Mouse (Mus musculus) MEL (cell line): ENCODE results near the gene Trim26. TPM values are rescaled to one million over a fixed set of nuclear protein-coding genes. Genes with fewer than 3 reads are reported as not detected.
"Not testable (repeated sequence)": the region's sequence is repeated elsewhere in the genome, so short reads cannot be mapped to it uniquely, and the experiment has no call there.

Source experiments
- DNase-seq: peaks from one replicate; pipeline ENCODE4 v3.0.0; 2011; ENCODE audit warnings: low read depth, low spot score
- H3K27ac ChIP-seq: 2 replicates; pipeline ENCODE4 v1.5.1; 2012; ENCODE audit warnings: low read depth, mild to moderate bottlenecking, control low read depth, low read length, moderate library complexity; ENCODE audit not compliant: control insufficient read depth
- H3K27me3 ChIP-seq, 2 experiments: fragments of 150-350 bp in 1 of 2; sonication (generic) in 1 of 2; 2 replicates each; pipeline ENCODE4 v1.6.1; 2012; ENCODE audit warnings: low read length in 2 of 2, mild to moderate bottlenecking in 2 of 2, improper control_type of control experiment in 1 of 2, moderate library complexity in 1 of 2; ENCODE audit not compliant: insufficient read depth in 2 of 2, control insufficient read depth in 1 of 2
- H3K36me3 ChIP-seq, 2 experiments: 2 replicates each; pipeline ENCODE4 v1.6.1; 2012 to 2014; ENCODE audit warnings: low read length in 2 of 2, improper control_type of control experiment in 1 of 2, inconsistent platforms in 1 of 2, mild to moderate bottlenecking in 1 of 2; ENCODE audit not compliant: insufficient read depth in 2 of 2, control insufficient read depth in 1 of 2
- H3K4me1 ChIP-seq, 2 experiments: fragments of 150-350 bp in 1 of 2; sonication (generic) in 1 of 2; 2 replicates each; pipeline ENCODE4 v1.6.1; 2012; ENCODE audit warnings: low read length in 2 of 2, improper control_type of control experiment in 1 of 2, mild to moderate bottlenecking in 1 of 2; ENCODE audit not compliant: insufficient read depth in 2 of 2, control insufficient read depth in 1 of 2
- H3K4me3 ChIP-seq, 2 experiments: fragments of 150-350 bp in 1 of 2; sonication (generic) in 1 of 2; 2 replicates each; pipeline ENCODE4 v1.5.1; 2012; ENCODE audit warnings: low read depth in 2 of 2, low read length in 2 of 2, mild to moderate bottlenecking in 2 of 2, moderate library complexity in 2 of 2, control low read depth in 1 of 2, improper control_type of control experiment in 1 of 2; ENCODE audit not compliant: control insufficient read depth in 1 of 2, insufficient read depth in 1 of 2
- H3K79me2 ChIP-seq: 2 replicates; pipeline ENCODE4 v1.6.1; 2012; ENCODE audit warnings: mild to moderate bottlenecking, low read length, moderate library complexity; ENCODE audit not compliant: control insufficient read depth, poor library complexity, insufficient read depth
- H3K9ac ChIP-seq: 2 replicates; pipeline ENCODE4 v1.6.1; 2012; ENCODE audit warnings: low read depth, mild to moderate bottlenecking, control low read depth, low read length, moderate library complexity; ENCODE audit not compliant: control insufficient read depth, poor library complexity, severe bottlenecking
- H3K9me3 ChIP-seq: fragments of 150-350 bp; sonication (generic); replicated peaks from 2 replicates; pipeline ENCODE4 v1.6.1; 2012; ENCODE audit warnings: mild to moderate bottlenecking, low read length, improper control_type of control experiment, moderate library complexity; ENCODE audit not compliant: insufficient read depth
- CHD2 ChIP-seq: IDR thresholded peaks from 2 replicates; pipeline ENCODE4 v1.6.1; 2011; ENCODE audit warnings: low read length, improper control_type of control experiment
- CTCF ChIP-seq, 3 experiments: IDR thresholded peaks in 2 of 3; conservative IDR thresholded peaks in 1 of 3; 2 replicates each; pipeline ENCODE4 v1.5.1; 2011 to 2012; ENCODE audit warnings: low read length in 3 of 3, low read depth in 2 of 3, mild to moderate bottlenecking in 2 of 3, improper control_type of control experiment in 1 of 3, inconsistent platforms in 1 of 3, mixed read lengths in 1 of 3, moderate library complexity in 1 of 3; ENCODE audit not compliant: control insufficient read depth in 1 of 3, insufficient read depth in 1 of 3, poor library complexity in 1 of 3, severe bottlenecking in 1 of 3
- ELF1 ChIP-seq: IDR thresholded peaks from 2 replicates; pipeline ENCODE4 v1.6.1; 2014; ENCODE audit warnings: low read depth, mild to moderate bottlenecking, inconsistent platforms, low read length, improper control_type of control experiment, moderate library complexity
- ETS1 ChIP-seq: IDR thresholded peaks from 2 replicates; pipeline ENCODE4 v1.6.1; 2012; ENCODE audit warnings: low read depth, mild to moderate bottlenecking, inconsistent platforms, low read length, improper control_type of control experiment, moderate library complexity
- GABPA ChIP-seq: IDR thresholded peaks from 2 replicates; pipeline ENCODE4 v1.6.1; 2012; ENCODE audit warnings: low read depth, mild to moderate bottlenecking, inconsistent platforms, low read length, improper control_type of control experiment, moderate library complexity
- GATA1 ChIP-seq: IDR thresholded peaks from 2 replicates; pipeline ENCODE4 v1.6.1; 2011; ENCODE audit warnings: low read depth, low read length, improper control_type of control experiment
- MAFK ChIP-seq: IDR thresholded peaks from 2 replicates; pipeline ENCODE4 v1.6.1; 2011; ENCODE audit warnings: low read depth, mild to moderate bottlenecking, low read length, improper control_type of control experiment, borderline replicate concordance
- MAZ ChIP-seq: IDR thresholded peaks from 2 replicates; pipeline ENCODE4 v1.6.1; 2012; ENCODE audit warnings: low read depth, mild to moderate bottlenecking, inconsistent platforms, low read length, improper control_type of control experiment
- MYC ChIP-seq: IDR thresholded peaks from 2 replicates; pipeline ENCODE4 v1.6.1; 2011; ENCODE audit warnings: low read depth, mild to moderate bottlenecking, low read length, improper control_type of control experiment, moderate library complexity
- NELFE ChIP-seq: IDR thresholded peaks from 2 replicates; pipeline ENCODE4 v1.6.1; 2011; ENCODE audit warnings: low read depth, low read length, improper control_type of control experiment
- NRF1 ChIP-seq: IDR thresholded peaks from 2 replicates; pipeline ENCODE4 v1.6.1; 2014; ENCODE audit warnings: low read depth, mild to moderate bottlenecking, inconsistent platforms, low read length, improper control_type of control experiment, moderate library complexity; ENCODE audit not compliant: poor library complexity, insufficient read depth, severe bottlenecking
- POLR2A ChIP-seq, 2 experiments: IDR thresholded peaks; 2 replicates each; pipeline ENCODE4 v1.6.1; 2011 to 2012; ENCODE audit warnings: low read length in 2 of 2, mild to moderate bottlenecking in 2 of 2, control low read depth in 1 of 2, improper control_type of control experiment in 1 of 2, low read depth in 1 of 2, moderate library complexity in 1 of 2; ENCODE audit not compliant: control insufficient read depth in 1 of 2, insufficient read depth in 1 of 2, poor library complexity in 1 of 2
- POLR2AphosphoS5 ChIP-seq: IDR thresholded peaks from 2 replicates; pipeline ENCODE4 v1.6.1; 2012; ENCODE audit warnings: low read depth, borderline replicate concordance, mild to moderate bottlenecking, inconsistent platforms, low read length, moderate library complexity, mixed read lengths
- RAD21 ChIP-seq: IDR thresholded peaks from 2 replicates; pipeline ENCODE4 v1.6.1; 2011; ENCODE audit warnings: mild to moderate bottlenecking, low read depth, low read length, improper control_type of control experiment
- SMC3 ChIP-seq: IDR thresholded peaks from 2 replicates; pipeline ENCODE4 v1.6.1; 2011; ENCODE audit warnings: low read depth, low read length, improper control_type of control experiment
- TAL1 ChIP-seq: IDR thresholded peaks from 2 replicates; pipeline ENCODE4 v1.6.1; 2012; ENCODE audit warnings: mild to moderate bottlenecking, inconsistent platforms, low read length, moderate library complexity, mixed read lengths
- TBP ChIP-seq: IDR thresholded peaks from 2 replicates; pipeline ENCODE4 v1.8.0; 2011; ENCODE audit warnings: low read depth, low read length, improper control_type of control experiment
- TCF12 ChIP-seq: IDR thresholded peaks from 2 replicates; pipeline ENCODE4 v1.6.1; 2014; ENCODE audit warnings: low read depth, mild to moderate bottlenecking, inconsistent platforms, low read length, improper control_type of control experiment, moderate library complexity
- USF1 ChIP-seq: IDR thresholded peaks from 2 replicates; pipeline ENCODE4 v1.6.1; 2014; ENCODE audit warnings: low read depth, mild to moderate bottlenecking, inconsistent platforms, low read length, improper control_type of control experiment, moderate library complexity
- USF2 ChIP-seq, 2 experiments: IDR thresholded peaks; 2 replicates each; pipeline ENCODE4 v1.6.1; 2011 to 2012; ENCODE audit warnings: improper control_type of control experiment in 2 of 2, low read length in 2 of 2, borderline replicate concordance in 1 of 2, inconsistent platforms in 1 of 2, low read depth in 1 of 2, mild to moderate bottlenecking in 1 of 2; ENCODE audit not compliant: insufficient read depth in 1 of 2
- ZC3H11A ChIP-seq: IDR thresholded peaks from 2 replicates; pipeline ENCODE4 v1.6.1; 2012; ENCODE audit warnings: low read depth, mild to moderate bottlenecking, inconsistent platforms, low read length, improper control_type of control experiment
- ZNF384 ChIP-seq: IDR thresholded peaks from 2 replicates; pipeline ENCODE4 v1.6.1; 2012; ENCODE audit warnings: low read depth, mild to moderate bottlenecking, inconsistent platforms, low read length, improper control_type of control experiment
- polyA plus RNA-seq, 2 experiments: library from polyadenylated mRNA; stranded (reverse) in 1 of 2; unstranded in 1 of 2; fragments of >175 nt in 1 of 2; fragments of >200 nt in 1 of 2; gene quantifications; 2 replicates each; pipeline versions ENCODE4 v1.2.1 to v1.2.4; 2012; ENCODE audit warnings: low replicate concordance in 2 of 2, low read depth in 1 of 2; ENCODE audit not compliant: insufficient read length in 2 of 2, insufficient read depth in 1 of 2, missing spikeins in 1 of 2
- total RNA-seq: library from RNA; depleted of rRNA; stranded (reverse); fragments of 300-350 nt; gene quantifications from 2 replicates; pipeline ENCODE4 v1.2.3, GENCODE M21; 2012

Trim26 gene
- total and polyA plus RNA-seq, 3 experiments = 5.6 to 12.4 TPM; not detected in 1

GRCm38 (mm10) chr17:36826002-36826401, 10.9 kb upstream of the Trim26 start:
- H3K27ac ChIP-seq, H3K4me1 ChIP-seq, H3K79me2 ChIP-seq, H3K27me3 ChIP-seq, H3K36me3 ChIP-seq, H3K9me3 ChIP-seq, H3K9ac ChIP-seq, H3K4me3 ChIP-seq: not testable (repeated sequence)
- peak; percentile 71 for DNase-seq
- peak; percentile 22 for TF ChIP-seq RAD21
- TF ChIP-seq CTCF (IDR thresholded peaks at IDR 0.05 in 2 of 3, conservative IDR thresholded peaks at IDR 0.05 in 1 of 3; ENCODE audit: control insufficient read depth in 1 of 3, insufficient read depth in 1 of 3, low read depth in 2 of 3, low read length in 3 of 3, poor library complexity in 1 of 3, severe bottlenecking in 1 of 3) = peak; percentile 48 to 60 (median 49)

- Histone ChIP-seq H3K4me1 (no peaks in the 10 kb centered on the region; a peak in 1 of 4 replicates), H3K36me3 (no peaks in the 10 kb centered on the region), H3K27ac (no peak overlapping the region), H3K4me3 (no peak overlapping the region), H3K9me3 (no peaks in the 10 kb centered on the region), H3K9ac (no peak overlapping the region), H3K79me2 (no peaks in the 10 kb centered on the region), H3K27me3 (peaks cover 6 to 18% of the 10 kb centered on the region in 2 experiments; a peak in 3 of 4 replicates)
- no peak for TF ChIP-seq USF1
- TF ChIP-seq POLR2AphosphoS5 = no peak
- no peak for TF ChIP-seq USF2 (IDR thresholded peaks at IDR 0.05; ENCODE audit: borderline replicate concordance in 1 of 2, insufficient read depth in 1 of 2, low read depth in 1 of 2, low read length in 2 of 2)
- peak; percentile 16; the same call in 1 of the 2 replicates for TF ChIP-seq TAL1
- no peak for TF ChIP-seq RAD21
- TF ChIP-seq CHD2 = no peak
- no peak for TF ChIP-seq SMC3
- DNase-seq = no peak
These were observed 8.4 kb upstream of the Trim26 start for GRCm38 (mm10) chr17:36828488-36828887.

- Histone ChIP-seq H3K9me3 (no peaks in the 10 kb centered on the region), H3K4me3 (no peak overlapping the region), H3K79me2 (no peaks in the 10 kb centered on the region), H3K27ac (no peak overlapping the region), H3K9ac (no peak overlapping the region), H3K4me1 (no peaks in the 10 kb centered on the region; a peak in 1 of 4 replicates), H3K36me3 (no peaks in the 10 kb centered on the region), H3K27me3 (peaks cover 12 to 18% of the 10 kb centered on the region in 2 experiments)
- DNase-seq = no peak
- TF ChIP-seq GATA1 (no peak), POLR2A (IDR thresholded peaks at IDR 0.05; ENCODE audit: control insufficient read depth in 1 of 2, insufficient read depth in 1 of 2, low read depth in 1 of 2, low read length in 2 of 2, poor library complexity in 1 of 2) (no peak), ZC3H11A (no peak), TBP (no peak), MYC (no peak), CTCF (IDR thresholded peaks at IDR 0.05 in 2 of 3, conservative IDR thresholded peaks at IDR 0.05 in 1 of 3; ENCODE audit: control insufficient read depth in 1 of 3, insufficient read depth in 1 of 3, low read depth in 2 of 3, low read length in 3 of 3, poor library complexity in 1 of 3, severe bottlenecking in 1 of 3) (no peak), ZNF384 (no peak), ETS1 (no peak), MAZ (no peak), GABPA (no peak), NELFE (no peak), SMC3 (no peak), ELF1 (no peak), MAFK (no peak), TCF12 (no peak), NRF1 (no peak), RAD21 (no peak)
These were observed 6.5 kb upstream of the Trim26 start for GRCm38 (mm10) chr17:36830470-36830869.
